Comparison of ENCODE assay signal across 10 mouse cellular contexts in the genomic region with DNA sequence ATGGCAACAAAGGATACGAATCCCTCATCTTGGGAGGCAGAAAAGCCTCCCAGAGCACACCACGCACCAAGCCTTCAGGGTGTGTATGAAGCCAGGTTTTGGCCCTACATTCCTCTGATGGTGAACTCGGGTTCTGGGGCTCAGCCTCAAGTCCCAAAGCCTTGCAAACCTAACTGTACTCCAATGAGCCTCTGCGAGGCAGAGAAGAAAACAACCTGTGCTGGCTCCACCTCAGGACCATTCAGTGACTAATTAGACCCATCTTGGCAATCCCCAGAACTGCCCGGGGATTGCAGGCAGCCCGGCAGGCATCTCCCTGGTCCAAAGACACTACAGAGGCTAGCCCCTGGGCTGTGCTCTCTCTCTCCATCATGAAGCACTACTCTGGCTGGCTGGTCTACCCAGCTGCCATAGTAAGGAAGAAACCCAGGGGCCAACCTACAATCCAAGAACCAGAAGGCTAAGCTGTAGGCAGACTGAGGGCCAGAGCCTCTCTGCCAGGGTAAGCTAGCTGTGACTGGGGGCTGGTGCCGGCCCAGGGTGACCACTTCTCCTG. TPM values are rescaled to one million over a fixed set of nuclear protein-coding genes. Genes with fewer than 3 reads are reported as not detected.
A peak's percentile ranks its signal among the peaks of the same experiment; 100 is the strongest.
DNase-seq lines count a peak whose midpoint lies in the region; ATAC-seq lines count a peak whose summit lies in the region.
"Had no signal": no experiment of that assay in that cellular context is flagged by ENCODE, and none has a peak within 500 bp of the region (broad histone marks: within the 10 kb centered on the region; RNA-seq: fewer than 3 reads in every experiment).

No protein-coding gene starts in this region.

- no peak for ATAC-seq in neural tube, embryonic 11.5 days (ENCODE audit: insufficient read depth, low FRiP score, low TSS enrichment)
- no peak for ATAC-seq in liver, embryonic 11.5 days (replicated peaks; ENCODE audit: low FRiP score)
- no peak for ATAC-seq in stomach, embryonic 16.5 days (ENCODE audit: insufficient read depth, low FRiP score)
- no peak for ATAC-seq in erythroblast, adult 5-6 weeks (replicated peaks; ENCODE audit: low FRiP score, poor library complexity, severe bottlenecking)

- no peak overlapping the region for H3K4me3 ChIP-seq in neural tube, embryonic 11.5 days (ENCODE audit: low read depth, low read length)
- no peak overlapping the region for H3K4me3 ChIP-seq in liver, embryonic 11.5 days (ENCODE audit: low read depth, low read length)
- no peak overlapping the region for H3K4me3 ChIP-seq in stomach, embryonic 16.5 days (replicated peaks; ENCODE audit: low read length)
- H3K4me3 ChIP-seq: megakaryocyte, embryonic 14.5 days had no signal

- no peaks in the 10 kb centered on the region for H3K27me3 ChIP-seq in neural tube, embryonic 11.5 days (ENCODE audit: control insufficient read depth, insufficient read depth, low read length)
- no peaks in the 10 kb centered on the region for H3K27me3 ChIP-seq in liver, embryonic 11.5 days (replicated peaks; ENCODE audit: control insufficient read depth, insufficient read depth, low read length)
- H3K27me3 ChIP-seq in stomach, embryonic 16.5 days (ENCODE audit: control insufficient read depth, insufficient read depth, low read length): no peaks in the 10 kb centered on the region

- peaks cover 62% of the 10 kb centered on the region for H3K4me1 ChIP-seq in neural tube, embryonic 11.5 days (ENCODE audit: control insufficient read depth, insufficient read depth, low read length)
- H3K4me1 ChIP-seq in liver, embryonic 11.5 days (replicated peaks; ENCODE audit: control insufficient read depth, insufficient read depth, low read length): peaks cover 71% of the 10 kb centered on the region
- peaks cover 68% of the 10 kb centered on the region for H3K4me1 ChIP-seq in stomach, embryonic 16.5 days (ENCODE audit: control insufficient read depth, insufficient read depth, low read length)

- H3K27ac ChIP-seq in neural tube, embryonic 11.5 days (ENCODE audit: low read depth, low read length): peak overlapping the region; percentile 93
- H3K27ac ChIP-seq in liver, embryonic 11.5 days (ENCODE audit: low read depth, low read length): peak overlapping the region; percentile 80; the same call in 1 of the 2 replicates
- peak overlapping the region; percentile 86 for H3K27ac ChIP-seq in stomach, embryonic 16.5 days (ENCODE audit: low read length)

- H3K4me2 ChIP-seq in neural tube, embryonic 11.5 days (ENCODE audit: low read depth): peak overlapping the region; percentile 26
- peak overlapping the region; percentile 49 for H3K4me2 ChIP-seq in liver, embryonic 11.5 days
- peak overlapping the region; percentile 22 for H3K4me2 ChIP-seq in stomach, embryonic 16.5 days (ENCODE audit: low read depth, low read length)

- DNase-seq in embryo, embryonic 11 days: peak; percentile 48
- DNase-seq in embryo, embryonic 9.5 days (ENCODE audit: extremely low spot score): no peak
- no peak for DNase-seq in neural tube, embryonic 11.5 days (ENCODE audit: low spot score)
- DNase-seq in neural tube, embryonic 10.5 days (ENCODE audit: extremely low spot score, low spot score): no peak
- no peak for DNase-seq in liver, embryonic 11.5 days (ENCODE audit: low spot score)
- DNase-seq in urinary bladder, postnatal 4 days (ENCODE audit: low spot score in 2 of 2): no peak
- DNase-seq: gastrocnemius, postnatal 10 days had no signal

- 3% methylated on average over 7 of the region's 7 CpGs for WGBS in neural tube, embryonic 11.5 days
- WGBS in liver, embryonic 11.5 days: 32% methylated on average over 7 of the region's 7 CpGs
- WGBS in stomach, embryonic 16.5 days: 18% methylated on average over 7 of the region's 7 CpGs

- H3K36me3 ChIP-seq in neural tube, embryonic 11.5 days (ENCODE audit: control insufficient read depth, insufficient read depth, low read length): no peaks in the 10 kb centered on the region
- H3K36me3 ChIP-seq in liver, embryonic 11.5 days (ENCODE audit: control insufficient read depth, insufficient read depth, low read length): no peaks in the 10 kb centered on the region
- H3K36me3 ChIP-seq in stomach, embryonic 16.5 days (ENCODE audit: control insufficient read depth, insufficient read depth, low read length): no peaks in the 10 kb centered on the region

- H3K9ac ChIP-seq in neural tube, embryonic 11.5 days (ENCODE audit: low read length): peak overlapping the region; percentile 9
- H3K9ac ChIP-seq in liver, embryonic 11.5 days (ENCODE audit: low read depth, low read length): no peak overlapping the region
- H3K9ac ChIP-seq in stomach, embryonic 16.5 days (ENCODE audit: low read length): peak overlapping the region; percentile 38; the same call in 1 of the 2 replicates

- H3K9me3 ChIP-seq in neural tube, embryonic 11.5 days (ENCODE audit: control insufficient read depth, low read length): no peaks in the 10 kb centered on the region
- H3K9me3 ChIP-seq in liver, embryonic 11.5 days (ENCODE audit: control insufficient read depth, low read length): no peaks in the 10 kb centered on the region
- H3K9me3 ChIP-seq in stomach, embryonic 16.5 days (replicated peaks; ENCODE audit: control insufficient read depth, low read length): no peaks in the 10 kb centered on the region
- H3K9me3 ChIP-seq: megakaryocyte, embryonic 14.5 days had no signal

RNA-seq across cellular contexts. Expression of a gene that starts 14.5 kb away (rescaled TPM):
- polyA plus RNA-seq in neural tube, embryonic 11.5 days (2014; fragmentation: Nextera tagmentation; extraction: Ambion mirVana): 15.0 and 17.3 TPM in 2 replicates
- polyA plus RNA-seq in liver, embryonic 11.5 days (2014; fragmentation: Nextera tagmentation; extraction: Ambion mirVana): 6.0 and 6.6 TPM in 2 replicates
- polyA plus RNA-seq in stomach, embryonic 16.5 days (2015; fragmentation: Nextera tagmentation; extraction: Ambion mirVana): 6.5 and 6.8 TPM in 2 replicates
- total RNA-seq in erythroblast, adult 5-6 weeks (2015; ENCODE audit: low replicate concordance): 0.77 and 2.3 TPM in 2 replicates
- total RNA-seq in erythroblast, adult 5-6 weeks (2017; ENCODE audit: low replicate concordance): 1.7 and 2.5 TPM in 2 replicates

RNA-seq across cellular contexts. Expression of a gene that starts 29.8 kb away (rescaled TPM):
- 15.8 and 16.2 TPM in 2 replicates for polyA plus RNA-seq in neural tube, embryonic 11.5 days (2014; fragmentation: Nextera tagmentation; extraction: Ambion mirVana)
- polyA plus RNA-seq in liver, embryonic 11.5 days (2014; fragmentation: Nextera tagmentation; extraction: Ambion mirVana): 2.2 and 2.8 TPM in 2 replicates
- 7.6 and 7.7 TPM in 2 replicates for polyA plus RNA-seq in stomach, embryonic 16.5 days (2015; fragmentation: Nextera tagmentation; extraction: Ambion mirVana)
- total RNA-seq in erythroblast, adult 5-6 weeks (2015; ENCODE audit: low replicate concordance): not detected in 2 replicates
- not detected in 2 replicates for total RNA-seq in erythroblast, adult 5-6 weeks (2017; ENCODE audit: low replicate concordance)
